Mouse (Mus musculus): ENCODE data around the gene Cdyl2. TPM values are rescaled to one million over a fixed set of nuclear protein-coding genes. Genes with fewer than 3 reads are reported as not detected.

The Cdyl2 gene
- polyA plus RNA-seq (2015; fragmentation: Nextera tagmentation; extraction: Ambion mirVana) = 9.8 and 10.6 TPM in 2 replicates

GRCm38 (mm10) chr8:116732684-116733647 is at the start of gene Cdyl2:
Gene Cdyl2, minus strand, starts transcription at chr8:116732991.

Other genes starting within 250 kb of the Cdyl2 start
- gene Dynlrb2, start 228.0 kb downstream of the Cdyl2 start, polyA plus RNA-seq (2015; fragmentation: Nextera tagmentation; extraction: Ambion mirVana) = 0.32 TPM in 1 of 2 replicates, not detected in the other
- gene Cmc2, start 188.5 kb upstream of the Cdyl2 start, polyA plus RNA-seq (2015; fragmentation: Nextera tagmentation; extraction: Ambion mirVana) = 74.7 and 91.5 TPM in 2 replicates
- gene Cenpn, start 188.7 kb upstream of the Cdyl2 start, polyA plus RNA-seq (2015; fragmentation: Nextera tagmentation; extraction: Ambion mirVana) = 7.4 and 8.0 TPM in 2 replicates
- gene Atmin, start 210.4 kb upstream of the Cdyl2 start, polyA plus RNA-seq (2015; fragmentation: Nextera tagmentation; extraction: Ambion mirVana) = 6.0 and 6.7 TPM in 2 replicates
- gene 1700030J22Rik, start 246.0 kb upstream of the Cdyl2 start, polyA plus RNA-seq (2015; fragmentation: Nextera tagmentation; extraction: Ambion mirVana) = 0.21 and 0.43 TPM in 2 replicates

All from skeletal muscle tissue, postnatal 0 days (tissue).